Mouse (Mus musculus) heart, embryonic 11.5 days (tissue): ENCODE measurements at regions not wholly inside any gene's neighbourhood (a gene's known extent, or its start where the extent isn't known, plus 50 kb on each side); places are given as distances from the start of the nearest gene placed in this dataset.

Experiments used
- ATAC-seq: fragments of 200-750 bp; cut with Nextera tagmentation; replicated peaks from 2 replicates; pipeline ENCODE4 v1.8.0; 2017; ENCODE audit warnings: moderate library complexity; ENCODE audit not compliant: insufficient number of reproducible peaks, low FRiP score, low TSS enrichment
- H3K27ac ChIP-seq: fragments of 300-500 bp; sonication (generic); 2 replicates; pipeline ENCODE4 v1.5.1; 2014; ENCODE audit warnings: mild to moderate bottlenecking, low read depth, low read length
- H3K27me3 ChIP-seq: fragments of 300-500 bp; sonication (generic); 2 replicates; pipeline ENCODE4 v1.6.1; 2014; ENCODE audit warnings: mild to moderate bottlenecking, low read length, mixed read lengths; ENCODE audit not compliant: control insufficient read depth, insufficient read depth
- H3K36me3 ChIP-seq: fragments of 300-500 bp; sonication (generic); 2 replicates; pipeline ENCODE4 v1.6.1; 2014; ENCODE audit warnings: mild to moderate bottlenecking, low read length, moderate library complexity, mixed read lengths; ENCODE audit not compliant: control insufficient read depth, insufficient read depth
- H3K4me1 ChIP-seq: fragments of 300-500 bp; sonication (generic); 2 replicates; pipeline ENCODE4 v1.6.1; 2014; ENCODE audit warnings: low read length; ENCODE audit not compliant: control insufficient read depth, insufficient read depth
- H3K4me2 ChIP-seq: fragments of 300-500 bp; sonication (generic); 2 replicates; pipeline ENCODE4 v1.6.1; 2014; ENCODE audit warnings: mild to moderate bottlenecking, moderate library complexity
- H3K4me3 ChIP-seq: fragments of 300-500 bp; sonication (generic); 2 replicates; pipeline ENCODE4 v1.5.1; 2014; ENCODE audit warnings: low read depth, low read length
- H3K9ac ChIP-seq: fragments of 300-500 bp; sonication (generic); 2 replicates; pipeline ENCODE4 v1.6.1; 2014; ENCODE audit warnings: mild to moderate bottlenecking, low read depth, low read length, moderate library complexity
- H3K9me3 ChIP-seq: fragments of 300-500 bp; sonication (generic); replicated peaks from 2 replicates; pipeline ENCODE4 v1.6.1; 2016; ENCODE audit warnings: low read length; ENCODE audit not compliant: control insufficient read depth
- WGBS: fragments of 180-500 bp; shearing (Covaris S2); extraction: QIAGEN DNeasy Blood & Tissue Kit; methylation state at CpG from one replicate; pipeline ENCODE4 v1.1.7; 2014; ENCODE audit not compliant: insufficient replicate concordance; 5-methylcytosine and 5-hydroxymethylcytosine counted together

DNA sequence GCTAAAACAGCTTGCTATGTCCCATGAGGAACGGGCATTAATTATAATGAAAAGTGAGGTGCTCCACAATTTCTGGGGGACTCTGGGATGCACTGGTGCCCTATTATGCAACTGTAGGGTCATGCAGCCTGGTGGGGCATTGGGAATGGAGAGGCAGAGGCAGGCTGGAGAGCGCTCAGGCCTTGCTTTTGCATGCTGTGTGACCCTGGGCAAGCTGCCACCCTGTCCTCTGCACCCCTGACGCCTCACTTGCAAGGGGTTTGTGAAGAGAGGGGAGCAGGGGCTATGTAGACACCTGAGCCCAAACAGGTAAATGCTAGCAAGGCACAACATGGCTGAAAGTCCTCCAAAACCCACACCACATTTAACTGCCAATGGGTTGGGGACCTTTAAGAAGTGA is 142.8 kb downstream of the Kif26a start:
- H3K9ac ChIP-seq, result no peak overlapping the region
- 81% methylated on average over 3 of the region's 3 CpGs for WGBS
- H3K27ac ChIP-seq, result no peak overlapping the region
- ATAC-seq, result no peak
- H3K4me1 ChIP-seq, result peaks cover 22% of the 10 kb centered on the region
- no peaks in the 10 kb centered on the region for H3K36me3 ChIP-seq
- H3K4me3 ChIP-seq, result no peak overlapping the region
- H3K9me3 ChIP-seq, result no peaks in the 10 kb centered on the region
- H3K27me3 ChIP-seq, result no peaks in the 10 kb centered on the region
- H3K4me2 ChIP-seq, result no peak overlapping the region

DNA sequence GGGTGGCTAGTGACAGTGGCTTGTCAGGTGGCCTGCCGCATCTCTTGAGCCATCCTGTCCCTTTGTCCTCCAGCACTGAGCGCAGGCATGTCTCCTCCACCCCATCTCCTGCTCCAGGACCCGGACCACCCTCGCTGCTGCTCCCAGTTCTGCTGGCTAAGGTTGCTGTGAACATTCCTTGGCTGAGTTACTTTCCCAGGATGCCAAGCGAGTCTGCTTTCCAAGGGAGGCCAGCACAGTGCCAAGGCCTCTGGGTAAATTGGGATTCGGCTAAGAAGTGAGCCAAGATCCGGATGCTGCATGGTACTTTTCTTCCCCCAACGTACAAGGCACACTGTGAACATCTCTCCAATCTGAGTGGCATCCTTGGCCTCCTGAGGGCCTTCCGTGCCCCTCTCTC is 144.3 kb downstream of the Kif26a start:
- H3K4me2 ChIP-seq, result no peak overlapping the region
- H3K27me3 ChIP-seq, result no peaks in the 10 kb centered on the region
- H3K36me3 ChIP-seq, result no peaks in the 10 kb centered on the region
- peaks cover 19% of the 10 kb centered on the region for H3K4me1 ChIP-seq
- no peak overlapping the region for H3K9ac ChIP-seq
- 86% methylated on average over 9 of the region's 9 CpGs for WGBS
- no peaks in the 10 kb centered on the region for H3K9me3 ChIP-seq
- H3K27ac ChIP-seq, result no peak overlapping the region
- H3K4me3 ChIP-seq, result no peak overlapping the region
- ATAC-seq, result no peak

DNA sequence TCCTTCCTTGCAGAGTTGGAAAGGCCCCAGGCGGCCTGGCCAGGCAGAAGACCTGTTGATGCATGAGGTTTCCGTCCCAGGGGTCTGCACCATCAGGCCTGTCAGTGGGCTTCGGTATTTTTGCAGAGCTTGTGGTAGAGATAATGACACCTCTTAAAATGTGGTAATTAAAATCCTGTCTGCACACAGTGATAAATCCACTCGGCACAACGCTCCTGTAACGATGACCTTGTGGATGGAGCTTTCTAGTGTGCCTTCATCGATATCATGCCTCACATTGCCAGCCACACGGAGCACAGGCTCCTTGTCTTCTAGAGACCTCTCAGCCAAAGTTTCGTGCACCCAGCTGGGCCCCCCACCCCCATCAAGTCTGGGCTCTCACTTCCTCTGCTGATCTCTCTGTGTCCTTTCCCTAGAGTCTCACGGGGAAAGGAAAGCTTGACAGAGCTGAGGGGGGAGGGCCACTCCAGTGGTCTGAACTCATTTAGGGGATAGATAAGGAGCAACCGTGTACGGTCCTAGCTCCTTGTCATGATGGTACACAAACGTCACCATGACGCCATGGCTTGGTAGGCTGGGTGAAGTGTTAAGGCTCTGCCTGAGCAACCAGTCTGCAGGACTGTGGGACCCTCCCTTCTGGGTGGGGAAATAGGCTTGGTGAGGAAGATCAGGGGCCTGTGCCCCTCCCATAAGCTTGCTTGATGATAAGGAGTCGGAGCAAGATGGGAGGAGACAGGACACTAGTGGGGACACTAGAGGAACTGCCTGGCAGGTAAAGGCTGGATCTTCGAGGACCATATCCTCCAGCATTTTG is 145.9 kb downstream of the Kif26a start:
- ATAC-seq, result no peak; the same call in 1 of the 2 replicates
- 0 out of 2 replicates have a peak overlapping the region, but pooled peaks have one; percentile 18 for H3K9ac ChIP-seq
- no peak overlapping the region for H3K4me3 ChIP-seq
- 21% methylated on average over 16 of the region's 16 CpGs for WGBS
- peak overlapping the region; percentile 5 for H3K4me2 ChIP-seq
- H3K9me3 ChIP-seq, result no peaks in the 10 kb centered on the region
- H3K27me3 ChIP-seq, result no peaks in the 10 kb centered on the region
- H3K36me3 ChIP-seq, result no peaks in the 10 kb centered on the region
- peaks cover 19% of the 10 kb centered on the region for H3K4me1 ChIP-seq
- H3K27ac ChIP-seq, result no peak overlapping the region; the same call in 1 of the 2 replicates

DNA sequence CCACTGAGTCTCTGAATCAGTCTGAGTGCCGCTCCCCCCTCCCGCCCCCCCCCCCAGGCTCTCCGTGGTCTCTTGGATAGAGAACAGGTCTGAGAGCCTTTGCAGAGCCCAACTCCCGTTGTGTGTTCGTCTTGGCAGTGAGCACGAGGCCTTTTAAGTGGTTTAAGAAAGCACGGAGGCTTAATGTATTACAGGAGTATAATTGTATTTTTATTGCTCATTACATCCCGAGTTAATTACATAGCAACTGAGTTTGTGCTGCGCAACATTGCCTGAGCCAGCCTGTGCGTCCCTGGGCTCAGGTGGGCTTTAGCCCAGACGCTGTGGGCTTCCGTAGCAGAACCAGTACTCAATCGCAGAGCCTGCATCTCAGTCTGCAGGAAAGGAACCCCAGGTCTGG is 147.1 kb downstream of the Kif26a start:
- Histone ChIP-seq H3K4me1 (peaks cover 16% of the 10 kb centered on the region), H3K27ac (no peak overlapping the region), H3K9me3 (no peaks in the 10 kb centered on the region), H3K4me2 (no peak overlapping the region), H3K9ac (no peak overlapping the region), H3K36me3 (no peaks in the 10 kb centered on the region), H3K27me3 (no peaks in the 10 kb centered on the region), H3K4me3 (no peak overlapping the region)
- no peak for ATAC-seq
- 82% methylated on average over 13 of the region's 13 CpGs for WGBS

DNA sequence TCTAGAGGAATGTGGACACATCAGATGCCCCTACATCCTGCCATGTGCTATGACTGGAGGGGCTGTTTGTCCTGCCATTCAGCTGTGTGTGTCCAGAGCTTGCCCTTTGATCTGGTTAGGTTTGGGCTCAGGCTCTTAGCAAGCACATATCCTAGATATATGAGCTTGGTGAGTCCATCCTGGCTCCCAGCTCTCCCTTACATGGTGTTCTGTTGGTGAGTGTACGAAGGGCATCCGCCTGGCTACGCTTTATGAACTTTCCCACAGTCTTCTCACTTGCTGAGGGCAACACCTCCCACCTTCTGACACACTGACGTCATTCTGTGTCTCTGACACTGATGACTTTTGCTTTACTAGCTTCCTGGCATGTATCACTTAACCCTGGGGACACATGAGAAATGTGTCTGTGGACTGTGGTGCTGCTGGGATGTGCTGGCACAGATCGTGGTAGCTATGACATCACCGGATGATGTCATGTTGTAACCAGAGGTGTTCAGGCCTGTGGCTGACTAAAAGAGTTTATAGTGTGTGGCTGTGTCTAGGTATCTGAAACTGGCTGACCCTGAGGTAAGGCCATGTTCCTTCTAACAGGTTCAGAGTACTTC is 149.4 kb downstream of the Kif26a start:
- Histone ChIP-seq H3K27me3 (peaks cover 7% of the 10 kb centered on the region), H3K4me3 (no peak overlapping the region), H3K36me3 (no peaks in the 10 kb centered on the region), H3K4me1 (peaks cover 10% of the 10 kb centered on the region), H3K27ac (no peak overlapping the region), H3K4me2 (no peak overlapping the region), H3K9me3 (no peaks in the 10 kb centered on the region), H3K9ac (no peak overlapping the region)
- ATAC-seq, result no peak
- WGBS, result 76% methylated on average over 6 of the region's 6 CpGs

DNA sequence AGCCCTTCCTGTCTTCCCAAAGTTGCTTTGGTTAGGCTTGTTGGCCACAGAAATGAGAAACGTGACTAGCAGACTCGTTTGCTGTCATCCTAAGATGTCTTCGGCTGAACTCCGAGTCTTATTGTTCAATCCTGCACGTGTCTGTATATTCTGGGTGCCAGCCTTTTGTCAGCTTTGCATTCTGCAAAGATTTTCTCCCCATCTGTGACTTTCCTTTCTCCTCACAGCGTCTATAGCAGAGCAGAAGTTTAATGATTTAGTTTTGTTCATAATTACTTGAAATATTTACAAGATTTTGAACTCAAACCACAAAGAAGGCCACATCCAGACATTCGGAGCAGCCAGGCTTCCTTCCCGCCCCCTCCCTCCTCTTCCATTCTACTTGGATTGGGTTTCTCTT is 152.5 kb downstream of the Kif26a start:
- Histone ChIP-seq H3K9me3 (no peaks in the 10 kb centered on the region), H3K36me3 (no peaks in the 10 kb centered on the region), H3K27ac (no peak overlapping the region), H3K4me3 (no peak overlapping the region), H3K4me1 (peaks cover 6% of the 10 kb centered on the region; the same call in 1 of the 2 replicates), H3K27me3 (peaks cover 16% of the 10 kb centered on the region), H3K4me2 (no peak overlapping the region), H3K9ac (no peak overlapping the region)
- WGBS, result 80% methylated on average over 8 of the region's 8 CpGs
- no peak for ATAC-seq

DNA sequence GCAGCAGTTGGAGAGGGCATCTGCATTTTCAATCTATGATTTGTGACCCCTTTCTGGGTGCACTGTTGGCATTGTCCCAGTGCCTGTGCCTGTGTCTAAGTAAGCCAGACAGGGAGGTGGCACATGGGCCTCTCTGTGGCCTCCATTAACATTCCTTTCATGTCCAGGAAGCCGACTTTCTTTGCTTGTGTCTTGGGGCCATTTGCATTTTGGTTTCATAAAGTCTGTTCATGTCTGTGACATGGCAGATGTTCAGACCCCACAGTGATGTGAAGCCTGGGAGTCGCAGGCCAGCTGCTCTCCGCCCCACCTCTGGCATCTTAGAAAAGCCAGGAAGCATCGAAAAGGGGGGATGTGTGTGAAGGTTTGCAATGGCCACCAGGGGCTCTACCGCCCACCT is 153.1 kb downstream of the Kif26a start:
- Histone ChIP-seq H3K4me3 (no peak overlapping the region), H3K9ac (no peak overlapping the region), H3K4me2 (no peak overlapping the region), H3K9me3 (no peaks in the 10 kb centered on the region), H3K4me1 (peaks cover 6% of the 10 kb centered on the region; the same call in 1 of the 2 replicates), H3K27ac (no peak overlapping the region), H3K36me3 (no peaks in the 10 kb centered on the region), H3K27me3 (peaks cover 18% of the 10 kb centered on the region)
- ATAC-seq, result no peak
- WGBS, result 66% methylated on average over 5 of the region's 5 CpGs

DNA sequence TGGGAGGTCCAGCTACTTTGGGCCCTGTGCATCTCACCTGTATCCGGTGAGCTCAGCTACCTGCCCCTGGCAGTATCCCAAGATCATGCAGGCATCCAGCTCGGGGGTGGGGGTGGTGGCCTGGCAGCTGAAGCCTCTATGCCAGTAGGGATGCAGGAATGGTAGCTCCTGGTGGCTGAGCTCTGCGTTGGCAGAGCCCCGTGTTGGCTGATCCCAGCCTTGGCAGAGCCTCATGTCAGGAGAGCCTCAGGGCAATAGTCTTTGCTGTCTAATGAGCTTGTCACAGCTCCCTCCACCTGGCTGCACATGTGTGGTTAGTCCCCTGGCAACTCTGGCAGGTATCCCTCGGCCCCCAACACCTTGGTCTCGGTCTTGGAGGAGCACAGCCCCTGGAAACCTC is 153.6 kb downstream of the Kif26a start:
- Histone ChIP-seq H3K4me1 (peaks cover 6% of the 10 kb centered on the region; the same call in 1 of the 2 replicates), H3K4me2 (no peak overlapping the region), H3K9ac (no peak overlapping the region), H3K4me3 (no peak overlapping the region), H3K36me3 (no peaks in the 10 kb centered on the region), H3K27ac (no peak overlapping the region), H3K27me3 (peaks cover 18% of the 10 kb centered on the region), H3K9me3 (no peaks in the 10 kb centered on the region)
- WGBS, result 79% methylated on average over 6 of the region's 6 CpGs
- no peak for ATAC-seq
